Mouse (Mus musculus): Measurements from ENCODE around the gene Aasdhppt.

- TF ChIP-seq CTCF (IDR thresholded peaks at IDR 0.05; ENCODE audit: borderline replicate concordance, extremely low read depth, insufficient read depth, insufficient read length) = no peak
- TF ChIP-seq POLR2A (IDR thresholded peaks at IDR 0.05; ENCODE audit: borderline replicate concordance, extremely low read depth, insufficient read depth, insufficient read length, poor library complexity, severe bottlenecking) = no peak
These were observed 4.4 kb downstream of the Aasdhppt start for GRCm38 (mm10) chr9:4304867-4305266.
